Mouse (Mus musculus) cerebellum, adult 18-20 months (tissue): ENCODE data around the gene Sh2d1b1.

Source experiments
- DNase-seq, 2 experiments: peaks; one replicate each; pipeline ENCODE4 v3.0.0; 2021

The Sh2d1b1 gene

DNA sequence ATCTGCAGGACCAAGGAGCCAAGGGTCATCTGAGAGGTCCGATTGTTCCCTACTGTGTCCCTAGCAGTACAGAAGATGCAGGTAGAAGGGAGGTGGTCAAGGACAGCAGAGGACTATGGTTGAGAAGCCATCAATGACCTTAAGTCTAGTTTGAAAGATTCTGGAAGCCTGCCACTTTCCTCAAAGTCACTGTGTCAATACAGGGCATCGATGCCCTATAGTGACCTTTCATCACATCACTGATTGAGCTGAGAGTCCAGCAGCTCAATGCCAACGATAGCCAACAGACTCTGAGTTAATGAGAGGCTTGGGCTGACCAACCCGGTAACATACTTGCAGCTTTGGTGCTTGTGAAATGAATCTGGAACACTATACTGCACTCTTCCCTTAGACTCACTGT, 48.2 kb downstream of the Sh2d1b1 start:
- no peak for DNase-seq

DNA sequence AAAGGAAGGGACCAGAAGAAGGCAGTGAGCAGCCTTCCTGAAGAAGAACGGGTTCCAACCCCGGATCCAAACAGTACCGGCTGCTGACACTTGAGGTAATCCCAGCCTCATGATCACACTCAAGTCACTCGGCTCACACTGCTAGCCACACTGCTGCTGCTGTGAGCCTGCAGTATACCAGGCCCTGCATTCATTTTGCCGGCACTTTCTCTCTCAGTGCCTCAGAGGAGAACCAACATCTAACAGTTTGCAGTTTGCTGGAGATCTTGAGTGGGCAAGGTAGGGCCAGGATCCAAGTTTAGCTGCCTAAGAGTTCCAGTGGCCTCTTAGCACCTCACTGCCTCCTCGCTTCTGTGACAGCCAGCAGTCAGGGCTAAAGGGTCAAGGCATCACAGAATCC, 54.8 kb downstream of the Sh2d1b1 start:
- DNase-seq, result no peak

DNA sequence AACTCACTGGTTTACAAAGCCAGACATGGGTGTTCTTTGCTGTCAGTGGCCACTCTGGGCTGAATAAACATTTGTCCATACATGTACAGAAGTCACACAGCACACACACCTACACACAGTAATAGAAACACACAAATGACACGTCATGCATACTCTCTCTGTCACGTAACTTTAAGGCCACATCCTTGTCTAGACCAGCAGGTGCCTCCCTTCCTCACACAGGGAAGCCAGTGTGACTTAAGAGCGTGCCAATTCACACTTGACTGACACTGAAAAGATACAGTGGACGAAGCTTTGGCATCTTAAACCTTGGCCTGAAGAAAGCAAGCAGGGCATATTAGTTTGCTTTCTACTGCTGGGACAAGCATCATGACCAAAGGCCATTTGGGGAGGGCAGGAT, 55.7 kb downstream of the Sh2d1b1 start:
- no peak for DNase-seq
